Mouse (Mus musculus): ENCODE measurements at regions not wholly inside any gene's neighbourhood (a gene's known extent, or its start where the extent isn't known, plus 50 kb on each side); places are given as distances from the start of the nearest gene placed in this dataset.
A peak's percentile ranks its signal among the peaks of the same experiment; 100 is the strongest.

DNA sequence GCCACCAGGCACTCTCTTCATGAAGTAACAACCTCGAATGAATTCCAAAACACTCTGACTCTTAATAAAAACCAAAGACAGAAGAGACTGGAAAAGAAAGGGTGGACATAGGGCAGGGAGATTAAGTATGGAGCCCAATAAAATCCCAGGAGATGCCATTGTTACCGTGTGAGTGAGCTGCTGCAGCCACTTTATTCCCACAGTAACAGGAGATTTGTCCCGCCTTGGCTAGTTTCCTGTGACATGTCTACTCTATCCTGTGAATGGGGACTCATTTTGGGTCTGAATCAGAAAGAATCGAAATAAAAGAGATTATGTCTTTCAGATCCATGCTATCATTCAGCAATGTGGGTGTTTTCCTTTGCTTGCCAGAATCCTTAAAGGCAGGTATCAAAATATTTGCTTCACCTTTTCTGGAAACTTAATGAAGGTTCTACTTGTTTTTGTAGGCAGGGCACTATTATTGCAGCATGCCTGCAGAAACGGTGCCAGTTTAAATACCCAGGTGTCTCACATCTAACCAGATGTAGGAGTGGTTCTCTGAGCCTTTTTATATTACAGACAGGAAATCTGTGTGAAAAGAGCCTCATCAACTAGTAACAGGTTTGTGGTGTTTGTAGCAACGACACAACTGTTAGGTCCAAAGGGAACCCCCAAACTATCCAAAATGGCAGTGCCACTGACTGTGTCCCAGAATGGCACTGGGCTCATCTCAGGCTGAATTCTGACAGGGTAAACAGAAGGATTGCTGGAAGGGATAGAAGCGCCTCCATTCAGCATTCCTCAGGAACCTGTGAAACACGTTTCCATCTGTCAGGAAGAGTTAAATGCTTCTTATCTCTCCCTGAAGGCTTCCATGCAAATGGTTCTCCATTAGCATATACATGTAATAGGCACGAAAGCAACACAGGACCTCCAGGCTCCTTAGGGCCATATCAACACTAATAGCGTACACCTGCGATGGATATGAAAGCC lies 55.5 kb upstream of the Chd2 start:
- DNase-seq (ENCODE audit: extremely low spot score in 1 of 2, low spot score in 2 of 2) = no peak
- intact Hi-C loops (cut with DNase I) = no loop called here

DNA sequence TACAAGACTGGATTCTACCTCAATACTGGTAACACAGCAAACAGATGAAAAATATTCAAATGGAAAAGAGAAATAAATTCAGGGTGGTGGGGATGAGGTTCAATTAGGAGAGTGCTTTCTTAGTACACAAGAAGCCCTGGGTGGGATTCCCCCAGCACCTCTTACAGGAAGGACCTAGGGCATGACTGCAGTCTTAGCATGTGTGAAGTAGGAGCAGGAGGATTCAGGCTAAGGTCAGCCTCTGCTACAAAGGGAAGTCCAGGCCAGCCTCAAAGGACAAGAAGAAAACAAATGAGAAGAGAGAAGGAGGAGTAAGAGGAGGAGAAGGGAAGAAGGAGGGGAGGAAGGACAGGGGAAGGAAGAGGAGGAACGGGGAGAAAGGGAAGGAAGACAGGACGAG lies 54.8 kb upstream of the Chd2 start:
- no peak for DNase-seq (ENCODE audit: extremely low spot score in 1 of 2, low spot score in 2 of 2)
- intact Hi-C loops (cut with DNase I) = no loop called here

DNA sequence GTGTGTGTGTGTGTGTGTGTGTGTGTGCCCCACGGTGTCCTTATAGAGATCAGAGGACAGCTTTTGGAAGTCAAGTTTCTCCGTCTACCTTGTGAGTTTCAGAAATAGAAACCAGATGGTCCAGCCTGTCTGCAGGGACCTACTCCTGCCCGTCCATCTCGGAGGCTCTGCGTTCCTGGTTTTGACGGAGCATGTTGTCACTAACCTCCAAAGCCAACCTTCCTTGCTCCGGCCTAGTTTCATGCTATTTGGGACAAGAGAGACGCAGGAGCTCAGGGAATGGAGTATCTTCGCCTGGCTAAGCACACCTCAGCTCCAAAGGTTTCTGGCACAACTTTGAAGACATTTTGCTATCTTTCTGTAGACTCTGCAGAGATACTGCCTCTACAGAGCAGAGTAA lies 54.2 kb upstream of the Chd2 start:
- intact Hi-C loops (cut with DNase I) = no loop called here
- no peak for DNase-seq (ENCODE audit: extremely low spot score in 1 of 2, low spot score in 2 of 2)

DNA sequence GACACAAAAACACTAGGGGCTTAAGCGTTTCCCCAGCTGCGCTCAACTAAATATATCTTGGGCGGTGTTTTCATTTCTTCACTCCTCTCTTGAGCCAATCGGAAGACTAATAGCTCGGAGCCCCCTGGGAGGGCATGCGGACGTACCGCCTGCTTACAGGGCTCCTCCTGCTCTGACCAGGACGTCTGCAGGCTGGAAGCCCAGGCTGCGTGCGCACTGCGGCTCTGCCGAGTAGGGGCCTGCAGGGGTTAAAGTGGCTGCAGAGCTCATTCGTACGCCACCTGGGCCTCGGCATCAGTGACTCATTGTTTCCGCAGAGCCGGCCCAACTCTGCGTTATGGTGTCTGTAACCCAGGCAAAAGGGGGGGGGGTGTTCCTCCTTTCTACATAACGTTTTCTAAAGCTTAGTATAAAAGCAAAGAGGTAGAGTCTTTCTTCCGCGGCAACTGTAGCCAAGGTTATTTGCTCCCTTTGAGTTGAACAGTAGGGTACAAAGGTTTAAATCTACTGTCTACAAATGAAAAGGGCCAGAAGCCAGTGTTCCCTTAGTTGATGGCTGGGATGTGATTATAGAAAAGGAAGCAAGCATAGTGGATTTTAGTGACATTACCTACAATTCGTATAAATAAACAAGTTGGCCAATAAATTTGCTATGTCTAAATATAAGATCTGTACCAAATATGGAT lies 53.7 kb upstream of the Chd2 start:
- DNase-seq (ENCODE audit: extremely low spot score in 1 of 2, low spot score in 2 of 2) = peak; percentile 80 to 97
- intact Hi-C loops (cut with DNase I) = no loop called here

DNA sequence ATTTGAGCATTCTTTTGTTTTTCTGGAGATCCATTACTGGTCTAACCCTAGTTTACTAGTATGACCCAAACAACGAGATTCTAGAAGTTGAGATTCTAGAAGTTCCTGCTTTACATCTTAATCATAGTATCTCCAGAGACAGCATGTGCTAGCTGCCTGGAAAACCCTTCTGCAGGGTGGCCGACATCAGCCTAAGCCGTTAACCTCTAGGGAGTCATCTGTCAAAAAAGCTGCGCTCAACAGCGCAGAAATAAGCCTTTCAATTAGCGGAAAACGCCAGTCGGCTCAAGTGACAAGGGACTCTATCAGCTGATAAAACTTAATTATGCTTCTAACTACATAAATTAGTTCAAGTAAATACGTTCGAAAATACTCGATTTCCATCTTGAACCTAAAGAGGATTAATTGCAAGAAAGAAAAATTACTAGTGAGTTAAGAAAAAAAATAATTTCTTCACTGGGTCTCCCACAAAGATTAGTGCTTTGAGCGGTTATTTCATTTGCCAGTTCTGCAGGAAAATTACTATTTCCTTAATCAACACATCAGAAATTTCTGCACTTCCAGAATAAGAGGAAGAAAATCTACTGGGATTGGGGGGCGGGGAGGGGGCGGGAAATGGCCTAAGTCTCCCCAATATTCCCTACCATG lies 53.0 kb upstream of the Chd2 start:
- no peak for DNase-seq (ENCODE audit: extremely low spot score in 1 of 2, low spot score in 2 of 2)
- intact Hi-C loops (cut with DNase I) = no loop called here

DNA sequence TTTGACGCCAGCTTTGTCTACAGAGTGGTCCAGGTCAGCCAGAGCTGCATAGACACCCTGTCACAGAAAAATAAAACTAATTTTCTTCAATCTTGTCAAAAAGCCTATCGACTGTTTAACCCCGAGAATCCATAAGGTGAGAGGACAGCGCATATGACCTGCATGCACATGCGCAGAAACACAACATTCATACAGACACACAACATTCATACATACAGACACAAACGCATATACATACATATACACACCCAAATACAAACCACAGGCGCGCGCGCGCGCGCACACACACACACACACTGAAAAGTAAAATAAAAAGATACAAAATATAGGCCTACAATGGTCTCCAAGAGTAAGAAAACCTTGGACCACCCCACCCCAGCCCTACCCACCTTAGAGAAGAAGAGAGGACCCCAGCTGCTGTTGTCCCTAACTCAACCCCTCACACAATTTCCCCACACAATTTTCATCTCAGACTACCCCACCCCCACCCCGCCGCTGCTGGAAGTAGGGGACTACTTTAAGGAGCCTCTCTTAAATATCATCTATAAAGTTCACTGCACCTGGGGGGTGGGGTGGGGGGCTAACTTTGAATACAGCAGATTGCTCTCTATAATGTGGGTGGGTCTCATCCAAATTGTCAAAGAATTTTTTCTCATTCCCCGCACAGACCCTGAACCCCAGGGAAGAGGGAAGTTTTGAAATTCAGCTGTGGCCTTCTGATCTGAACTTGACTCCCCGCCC lies 52.2 kb upstream of the Chd2 start:
- no peak for DNase-seq (ENCODE audit: extremely low spot score in 1 of 2, low spot score in 2 of 2)

DNA sequence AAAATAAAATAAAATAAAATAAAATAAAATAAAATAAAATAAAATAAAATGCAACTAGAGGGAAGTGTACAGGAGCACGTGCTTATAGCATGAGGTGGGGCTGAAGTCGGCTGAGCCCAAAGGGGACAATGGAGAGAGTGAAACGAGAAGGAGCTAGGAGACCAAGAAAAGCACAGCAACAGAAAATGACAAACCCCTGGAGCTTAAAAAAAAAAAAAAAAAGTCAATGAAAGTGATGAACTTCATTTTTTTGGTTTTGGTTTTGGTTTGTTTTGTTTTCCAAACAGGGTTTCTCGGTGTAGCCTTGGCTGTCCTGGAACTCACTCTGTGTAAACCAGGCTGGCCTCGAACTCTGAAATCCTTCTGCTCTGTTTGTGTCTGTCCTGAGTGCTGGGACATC lies 51.2 kb upstream of the Chd2 start:
- intact Hi-C loops (cut with DNase I) = no loop called here
- DNase-seq (ENCODE audit: extremely low spot score in 1 of 2, low spot score in 2 of 2) = no peak

More for the DNA sequence above, 52.2 kb upstream of the Chd2 start:
- intact Hi-C loops (cut with DNase I) = no loop called here

Measured in left cerebral cortex, postnatal 10 days (tissue).